Mouse (Mus musculus) intestine, embryonic 16.5 days (tissue): ENCODE measurements at regions not wholly inside any gene's neighbourhood (a gene's known extent, or its start where the extent isn't known, plus 50 kb on each side); places are given as distances from the start of the nearest gene placed in this dataset.

Source experiments
- ATAC-seq: fragments of 200-750 bp; cut with Nextera tagmentation; 2 replicates; pipeline ENCODE4 v1.8.0; 2017; ENCODE audit warnings: moderate TSS enrichment, moderate library complexity
- H3K27ac ChIP-seq: fragments of 300-500 bp; sonication (generic); 2 replicates; pipeline ENCODE4 v1.5.1; 2014; ENCODE audit warnings: mild to moderate bottlenecking, low read length
- H3K27me3 ChIP-seq: fragments of 300-500 bp; sonication (generic); replicated peaks from 2 replicates; pipeline ENCODE4 v1.6.1; 2014; ENCODE audit warnings: low read length, control low read depth, mixed read lengths; ENCODE audit not compliant: control insufficient read depth, insufficient read depth
- H3K36me3 ChIP-seq: fragments of 300-500 bp; sonication (generic); 2 replicates; pipeline ENCODE4 v1.6.1; 2014; ENCODE audit warnings: low read length, control low read depth; ENCODE audit not compliant: control insufficient read depth, insufficient read depth
- H3K4me1 ChIP-seq: fragments of 300-500 bp; sonication (generic); 2 replicates; pipeline ENCODE4 v1.6.1; 2014; ENCODE audit warnings: low read length, control low read depth, mixed read lengths; ENCODE audit not compliant: control insufficient read depth, insufficient read depth
- H3K4me2 ChIP-seq: fragments of 300-500 bp; sonication (generic); 2 replicates; pipeline ENCODE4 v1.6.1; 2014; ENCODE audit warnings: low read depth, low read length, control low read depth
- H3K4me3 ChIP-seq: fragments of 300-500 bp; sonication (generic); 2 replicates; pipeline ENCODE4 v1.5.1; 2014; ENCODE audit warnings: mild to moderate bottlenecking, low read length
- H3K9ac ChIP-seq: fragments of 300-500 bp; sonication (generic); 2 replicates; pipeline ENCODE4 v1.6.1; 2014; ENCODE audit warnings: low read depth, low read length
- H3K9me3 ChIP-seq: fragments of 300-500 bp; sonication (generic); 2 replicates; pipeline ENCODE4 v1.6.1; 2016; ENCODE audit warnings: low read length, control low read depth; ENCODE audit not compliant: control insufficient read depth
- WGBS: fragments of 180-500 bp; shearing (Covaris S2); extraction: QIAGEN DNeasy Blood & Tissue Kit; methylation state at CpG from one replicate; pipeline ENCODE4 v1.1.7; 2014; 5-methylcytosine and 5-hydroxymethylcytosine counted together

GRCm38 (mm10) chr1:159034952-159035351 is 54.7 kb upstream of the Pappa2 start:
- ATAC-seq: no peak
- H3K4me3 ChIP-seq: no peak overlapping the region
- H3K9ac ChIP-seq: no peak overlapping the region
- H3K4me1 ChIP-seq: no peaks in the 10 kb centered on the region
- WGBS: 70% methylated on average over 2 of the region's 2 CpGs
- no peaks in the 10 kb centered on the region for H3K9me3 ChIP-seq
- H3K4me2 ChIP-seq: no peak overlapping the region
- no peak overlapping the region for H3K27ac ChIP-seq
- no peaks in the 10 kb centered on the region for H3K27me3 ChIP-seq
- no peaks in the 10 kb centered on the region for H3K36me3 ChIP-seq

DNA sequence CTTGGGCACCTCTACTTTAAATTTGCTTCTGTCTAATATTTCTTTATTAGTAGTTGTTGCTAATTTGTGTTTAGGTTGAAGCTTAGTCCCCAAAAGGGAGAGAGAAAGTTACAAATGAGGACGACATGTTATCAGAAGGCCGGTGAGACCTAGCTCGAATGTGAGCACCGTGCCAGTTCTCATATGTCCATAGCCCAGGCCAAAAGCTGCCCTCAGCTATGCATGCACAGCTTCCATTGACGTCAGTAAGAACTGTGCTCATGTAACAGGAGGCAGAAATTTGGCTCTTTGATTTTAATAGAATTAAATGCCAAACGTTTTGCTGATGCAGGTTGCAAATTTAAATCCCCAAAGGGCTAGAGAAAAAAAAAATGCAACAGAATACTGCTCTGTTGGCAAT is 56.1 kb upstream of the Pappa2 start:
- no peak overlapping the region for H3K4me2 ChIP-seq
- no peaks in the 10 kb centered on the region for H3K36me3 ChIP-seq
- H3K4me3 ChIP-seq: no peak overlapping the region
- no peaks in the 10 kb centered on the region for H3K9me3 ChIP-seq
- ATAC-seq: no peak
- WGBS: 76% methylated on average over 6 of the region's 6 CpGs
- H3K27me3 ChIP-seq: no peaks in the 10 kb centered on the region
- no peak overlapping the region for H3K27ac ChIP-seq
- H3K9ac ChIP-seq: no peak overlapping the region
- H3K4me1 ChIP-seq: no peaks in the 10 kb centered on the region

GRCm38 (mm10) chr1:159045870-159046385 is 65.6 kb upstream of the Pappa2 start:
- Histone ChIP-seq H3K27ac (no peak overlapping the region), H3K9me3 (no peaks in the 10 kb centered on the region), H3K36me3 (no peaks in the 10 kb centered on the region), H3K4me2 (no peak overlapping the region), H3K4me3 (no peak overlapping the region), H3K4me1 (no peaks in the 10 kb centered on the region), H3K27me3 (no peaks in the 10 kb centered on the region), H3K9ac (no peak overlapping the region)
- ATAC-seq: no peak
- 69% methylated on average over 4 of the region's 4 CpGs for WGBS

DNA sequence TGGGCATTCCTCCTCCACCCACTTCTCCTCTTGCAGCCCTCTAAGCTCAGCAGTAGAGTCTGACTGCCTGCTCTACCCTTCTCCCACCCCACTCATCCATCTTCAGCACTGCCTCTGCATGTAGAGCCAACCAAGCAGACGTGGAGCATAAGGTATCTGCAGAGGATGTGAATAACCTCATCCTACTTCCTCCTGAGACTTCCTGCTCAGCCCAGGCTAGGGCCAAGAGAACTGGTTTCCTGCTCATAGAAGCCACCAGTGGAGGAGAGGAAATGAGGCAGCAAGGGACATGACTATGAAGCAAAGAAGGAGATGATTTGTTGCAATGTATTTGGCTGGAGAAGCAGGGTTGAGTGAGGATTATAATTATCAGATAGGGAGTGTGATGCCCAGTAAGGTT is 84.7 kb upstream of the Pappa2 start:
- H3K9me3 ChIP-seq: no peaks in the 10 kb centered on the region
- no peaks in the 10 kb centered on the region for H3K4me1 ChIP-seq
- H3K27ac ChIP-seq: no peak overlapping the region
- no peak overlapping the region for H3K4me3 ChIP-seq
- H3K27me3 ChIP-seq: no peaks in the 10 kb centered on the region
- no peak overlapping the region for H3K9ac ChIP-seq
- H3K36me3 ChIP-seq: no peaks in the 10 kb centered on the region
- WGBS: 38% methylated on average over 1 of the region's 1 CpGs
- no peak for ATAC-seq
- no peak overlapping the region for H3K4me2 ChIP-seq

- Histone ChIP-seq H3K36me3 (no peaks in the 10 kb centered on the region), H3K27ac (no peak overlapping the region), H3K9ac (no peak overlapping the region), H3K9me3 (no peaks in the 10 kb centered on the region), H3K4me1 (no peaks in the 10 kb centered on the region), H3K27me3 (no peaks in the 10 kb centered on the region), H3K4me3 (no peak overlapping the region), H3K4me2 (no peak overlapping the region)
- no peak for ATAC-seq
- WGBS: 75% methylated on average over 2 of the region's 2 CpGs
Measured at GRCm38 (mm10) chr1:159099205-159099604, 118.9 kb upstream of the Pappa2 start.

DNA sequence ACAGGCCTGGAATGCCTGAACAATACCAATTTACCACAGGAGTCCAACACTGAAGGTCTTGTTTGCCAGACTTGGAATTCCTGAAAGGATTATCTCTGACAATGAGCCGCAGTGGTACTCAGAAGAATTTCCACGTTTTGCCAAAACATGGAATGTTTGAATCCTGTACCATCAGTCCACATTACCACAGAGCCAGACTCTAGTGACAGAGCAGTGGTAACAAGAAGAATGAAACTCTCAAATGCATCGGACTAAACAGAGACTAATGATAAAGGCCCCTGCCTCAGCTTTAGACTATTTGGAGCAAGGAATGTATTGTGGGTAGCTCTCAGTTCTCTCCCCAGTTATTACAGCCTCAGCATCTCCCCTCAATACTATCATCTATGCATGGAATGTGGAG is 109.9 kb upstream of the Cop1 start:
- H3K9me3 ChIP-seq: no peaks in the 10 kb centered on the region
- WGBS: 70% methylated on average over 3 of the region's 3 CpGs
- no peaks in the 10 kb centered on the region for H3K36me3 ChIP-seq
- no peak overlapping the region for H3K4me3 ChIP-seq
- no peak for ATAC-seq
- H3K27me3 ChIP-seq: no peaks in the 10 kb centered on the region
- H3K4me2 ChIP-seq: no peak overlapping the region
- no peak overlapping the region for H3K9ac ChIP-seq
- no peak overlapping the region for H3K27ac ChIP-seq
- no peaks in the 10 kb centered on the region for H3K4me1 ChIP-seq

GRCm38 (mm10) chr1:159124874-159125273 is 107.2 kb upstream of the Cop1 start:
- no peaks in the 10 kb centered on the region for H3K9me3 ChIP-seq
- no peak overlapping the region for H3K27ac ChIP-seq
- no peaks in the 10 kb centered on the region for H3K27me3 ChIP-seq
- H3K4me1 ChIP-seq: no peaks in the 10 kb centered on the region
- no peak overlapping the region for H3K4me2 ChIP-seq
- H3K36me3 ChIP-seq: no peaks in the 10 kb centered on the region
- H3K4me3 ChIP-seq: no peak overlapping the region
- no peak for ATAC-seq
- H3K9ac ChIP-seq: no peak overlapping the region

DNA sequence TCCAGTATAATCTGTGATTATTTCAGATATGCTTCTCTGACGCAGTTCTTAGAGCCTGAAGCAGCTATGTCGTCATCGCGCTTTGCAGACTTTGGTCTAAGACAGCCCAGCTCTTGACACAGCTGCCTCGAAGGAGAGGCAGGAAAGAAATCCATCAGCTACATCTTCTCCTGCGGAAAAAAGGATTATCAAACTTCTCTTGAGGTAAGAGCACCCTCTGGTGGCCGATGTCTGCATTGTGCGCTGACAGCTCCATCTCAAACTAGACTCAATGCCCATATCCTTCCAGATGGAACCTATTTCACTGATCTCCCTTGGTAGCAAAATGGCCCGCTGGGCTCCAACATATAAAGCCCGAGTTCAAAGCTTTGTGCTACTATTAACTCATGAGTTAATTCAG is 96.8 kb upstream of the Cop1 start:
- no peak overlapping the region for H3K27ac ChIP-seq
- H3K9ac ChIP-seq: no peak overlapping the region
- H3K27me3 ChIP-seq: no peaks in the 10 kb centered on the region
- H3K4me3 ChIP-seq: no peak overlapping the region
- no peak for ATAC-seq
- no peaks in the 10 kb centered on the region for H3K9me3 ChIP-seq
- no peaks in the 10 kb centered on the region for H3K4me1 ChIP-seq
- H3K4me2 ChIP-seq: no peak overlapping the region
- 12% methylated on average over 10 of the region's 10 CpGs for WGBS
- H3K36me3 ChIP-seq: no peaks in the 10 kb centered on the region

- no peaks in the 10 kb centered on the region for H3K36me3 ChIP-seq
- no peak overlapping the region for H3K4me2 ChIP-seq
- no peak overlapping the region for H3K4me3 ChIP-seq
- no peak overlapping the region for H3K27ac ChIP-seq
- 89% methylated on average over 8 of the region's 8 CpGs for WGBS
- no peaks in the 10 kb centered on the region for H3K27me3 ChIP-seq
- no peaks in the 10 kb centered on the region for H3K4me1 ChIP-seq
- ATAC-seq: no peak
- no peaks in the 10 kb centered on the region for H3K9me3 ChIP-seq
- no peak overlapping the region for H3K9ac ChIP-seq
Measured at GRCm38 (mm10) chr1:159147788-159148497, 84.2 kb upstream of the Cop1 start.
